Mouse (Mus musculus) cerebellum, adult 9-11 months (tissue): ENCODE results near the gene Ppm1a.
"Not testable (repeated sequence)": the region's sequence is repeated elsewhere in the genome, so short reads cannot be mapped to it uniquely, and the experiment has no call there.

ENCODE experiments used
- DNase-seq: peaks from one replicate; pipeline ENCODE4 v3.0.0; 2022

The Ppm1a gene

GRCm38 (mm10) chr12:72761649-72762261 is 4.5 kb downstream of the Ppm1a start:
- DNase-seq: peak; percentile 71

GRCm38 (mm10) chr12:72762502-72762901 is 5.2 kb downstream of the Ppm1a start:
- no peak for DNase-seq

GRCm38 (mm10) chr12:72763156-72763555 is 5.9 kb downstream of the Ppm1a start:
- DNase-seq: no peak

- no peak for DNase-seq
These were observed 10.6 kb downstream of the Ppm1a start for GRCm38 (mm10) chr12:72767809-72768208.

GRCm38 (mm10) chr12:72768230-72768629 is 11.0 kb downstream of the Ppm1a start:
- no peak for DNase-seq

- no peak for DNase-seq
These were observed 12.4 kb downstream of the Ppm1a start for GRCm38 (mm10) chr12:72769546-72770230.

GRCm38 (mm10) chr12:72771153-72771552 is 13.9 kb downstream of the Ppm1a start:
- DNase-seq: no peak

- DNase-seq: no peak
These were observed 14.5 kb downstream of the Ppm1a start for GRCm38 (mm10) chr12:72771711-72772110.

GRCm38 (mm10) chr12:72773921-72774320 is 16.7 kb downstream of the Ppm1a start:
- no peak for DNase-seq

- DNase-seq: no peak
These were observed 20.0 kb downstream of the Ppm1a start for GRCm38 (mm10) chr12:72777244-72777643.

- no peak for DNase-seq
These were observed 22.9 kb downstream of the Ppm1a start for GRCm38 (mm10) chr12:72780136-72780535.

GRCm38 (mm10) chr12:72782786-72783185 is 25.5 kb downstream of the Ppm1a start:
- DNase-seq: not testable (repeated sequence)

- DNase-seq: no peak
These were observed 28.1 kb downstream of the Ppm1a start for GRCm38 (mm10) chr12:72785183-72785930.

- DNase-seq: no peak
These were observed 29.3 kb downstream of the Ppm1a start for GRCm38 (mm10) chr12:72786551-72786950.

- no peak for DNase-seq
These were observed 29.7 kb downstream of the Ppm1a start for GRCm38 (mm10) chr12:72786986-72787385.

- peak; percentile 55 for DNase-seq
These were observed 33.3 kb downstream of the Ppm1a start for GRCm38 (mm10) chr12:72790538-72790937.

GRCm38 (mm10) chr12:72792320-72793091 is 35.3 kb downstream of the Ppm1a start:
- no peak for DNase-seq

- no peak for DNase-seq
These were observed 36.7 kb downstream of the Ppm1a start for GRCm38 (mm10) chr12:72793983-72794382.

GRCm38 (mm10) chr12:72809798-72810197 is 52.5 kb downstream of the Ppm1a start:
- no peak for DNase-seq

GRCm38 (mm10) chr12:72811588-72811987 is 54.3 kb downstream of the Ppm1a start:
- DNase-seq: no peak

- DNase-seq: no peak
These were observed 63.7 kb downstream of the Ppm1a start for GRCm38 (mm10) chr12:72820940-72821431.

GRCm38 (mm10) chr12:72821589-72821988 is 64.3 kb downstream of the Ppm1a start:
- DNase-seq: no peak

GRCm38 (mm10) chr12:72825656-72826055 is 68.4 kb downstream of the Ppm1a start:
- DNase-seq: no peak
